In the genomic region with DNA sequence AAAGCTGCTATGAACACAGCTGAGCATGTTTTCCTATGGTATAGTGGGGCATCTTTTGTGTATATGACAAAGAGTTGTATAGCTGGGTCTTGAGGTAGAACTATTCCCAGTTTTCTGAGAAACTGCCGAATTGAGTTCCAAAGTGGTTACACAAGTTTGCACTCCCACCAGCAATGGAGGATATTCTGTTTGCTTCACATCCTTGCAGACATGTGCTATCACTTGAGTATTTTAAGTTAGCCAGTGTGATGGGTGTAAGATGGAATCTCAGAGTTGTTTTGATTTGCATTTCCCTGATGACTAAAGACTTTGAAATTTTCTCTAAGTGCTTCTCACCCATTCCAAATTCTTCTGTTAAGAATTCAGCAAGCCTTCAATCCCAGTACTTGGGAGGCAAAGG, we compare ENCODE assay signal across 20 mouse cellular contexts.
DNase-seq lines count a peak whose midpoint lies in the region; ATAC-seq lines count a peak whose summit lies in the region.
"Had no signal": no experiment of that assay in that cellular context is flagged by ENCODE, and none has a peak within 500 bp of the region (broad histone marks: within the 10 kb centered on the region; RNA-seq: fewer than 3 reads in every experiment).

No protein-coding gene starts in this region.

- peak; percentile 82 for ATAC-seq in frontal cortex, adult (ENCODE audit: low TSS enrichment)
- ATAC-seq: activated CD4-positive, CD25-positive, alpha-beta regulatory T cell, adult 4 months; CD4-positive, CD25-positive, alpha-beta regulatory T cell, adult 4 months; Patski had no signal

- no peak for DNase-seq in frontal cortex, postnatal 14 days (ENCODE audit: low spot score in 2 of 2)
- DNase-seq in brain, adult 2 months (ENCODE audit: low read depth, low spot score) = peak; percentile 16
- peak; percentile 9 for DNase-seq in telencephalon, adult 2 months (ENCODE audit: low read depth, low spot score)
- DNase-seq in natural killer cell, adult 2 months (ENCODE audit: low spot score in 2 of 2) = no peak
- DNase-seq in urinary bladder, postnatal 4 days (ENCODE audit: low spot score in 2 of 2) = no peak
- DNase-seq: adrenal gland, adult 2 months; adrenal gland, adult 8-10 months; adrenal gland, postnatal 10 days; adrenal gland, postnatal 14 days; adrenal gland, postnatal 25 days; adrenal gland, postnatal 36 days; B cell, adult 2 months; cerebellum, adult 11 months; cerebellum, adult 11-12 months; cerebellum, adult 18-20 months; cerebellum, adult 2 months had no signal

Comparison
In these comparisons a context has a peak if more than half of its experiments do, and no peak if none do; other contexts are left out.
1. DNase-seq: peak in brain, adult 2 months (single experiment) and telencephalon, adult 2 months (single experiment); none in frontal cortex, postnatal 14 days (0 of 2), natural killer cell, adult 2 months (0 of 2) and urinary bladder, postnatal 4 days (0 of 2).